Mouse (Mus musculus) adipocyte (in vitro differentiated cells): ENCODE measurements around the gene Gm21992.

Experiments
- DNase-seq: peaks from one replicate; pipeline ENCODE4 v3.0.0-alpha.2; 2016; ENCODE audit warnings: low spot score

Gm21992 gene

DNA sequence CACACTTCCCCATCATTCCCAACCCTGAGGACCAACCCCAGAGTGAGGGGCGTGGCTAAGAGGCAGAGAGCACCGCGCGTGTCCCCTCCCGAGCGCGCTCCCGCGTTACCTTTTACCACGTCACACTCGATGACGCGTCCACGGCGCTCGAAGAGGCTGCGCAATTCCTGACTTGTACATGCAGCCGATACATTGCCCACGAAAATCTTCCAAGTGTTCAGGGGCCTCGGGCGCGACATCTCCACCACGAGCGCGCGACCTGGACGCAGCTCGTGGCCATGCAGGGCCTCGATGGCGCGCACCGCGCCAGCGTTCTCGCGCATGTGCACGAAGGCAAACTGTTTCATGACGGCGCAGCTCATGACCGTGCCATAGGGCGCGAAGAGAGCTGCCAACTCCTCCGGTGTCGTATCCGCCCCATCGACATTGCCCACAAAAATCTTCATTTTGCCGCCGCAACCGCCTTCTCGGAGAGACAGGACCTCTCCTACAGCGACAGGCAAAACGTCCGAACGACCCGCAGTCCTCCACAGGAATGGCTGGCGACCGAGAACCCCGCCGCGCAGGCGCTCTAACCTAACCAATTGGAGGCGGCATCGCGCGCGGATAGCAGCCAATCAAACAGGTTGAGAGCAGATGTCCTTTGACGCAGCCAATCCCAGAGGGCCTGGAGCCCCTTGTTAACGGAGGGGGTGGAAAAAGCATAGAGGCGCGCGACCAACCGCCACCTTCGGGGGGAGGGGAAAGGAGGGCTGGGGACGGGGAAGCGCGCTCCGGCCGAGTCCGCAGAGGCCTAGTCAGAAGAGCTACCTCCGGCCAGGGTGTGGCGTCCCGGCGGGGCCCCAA is at the start of gene Gm21992, which contains the start of gene Rbm14:
Gm21992 (minus strand) TSS at position 550 of the 846 bp plus-strand sequence.
Rbm14 (minus strand) TSS at position 572 of the 846 bp plus-strand sequence.
- peak; percentile 100 for DNase-seq

DNA sequence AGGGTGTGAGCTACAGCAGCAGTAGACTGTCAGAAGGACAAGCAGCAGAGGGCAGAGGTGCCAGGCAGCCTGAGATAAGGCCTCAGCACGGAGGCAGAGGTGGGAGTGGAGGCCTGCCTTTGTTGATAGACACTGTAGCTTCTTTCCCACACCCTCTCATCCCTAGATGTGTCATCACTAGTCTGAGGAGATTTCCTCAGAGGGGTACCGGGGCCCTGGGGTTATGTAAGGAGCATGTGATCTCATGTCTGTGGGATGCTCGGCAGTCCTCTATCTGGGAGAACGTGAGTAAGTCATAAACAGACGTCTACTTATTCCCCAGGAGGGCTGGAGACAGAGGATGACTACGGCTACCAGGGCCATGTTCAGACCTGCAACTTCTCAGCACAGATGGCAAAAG is 47.7 kb upstream of the Gm21992 start:
- DNase-seq: no peak

DNA sequence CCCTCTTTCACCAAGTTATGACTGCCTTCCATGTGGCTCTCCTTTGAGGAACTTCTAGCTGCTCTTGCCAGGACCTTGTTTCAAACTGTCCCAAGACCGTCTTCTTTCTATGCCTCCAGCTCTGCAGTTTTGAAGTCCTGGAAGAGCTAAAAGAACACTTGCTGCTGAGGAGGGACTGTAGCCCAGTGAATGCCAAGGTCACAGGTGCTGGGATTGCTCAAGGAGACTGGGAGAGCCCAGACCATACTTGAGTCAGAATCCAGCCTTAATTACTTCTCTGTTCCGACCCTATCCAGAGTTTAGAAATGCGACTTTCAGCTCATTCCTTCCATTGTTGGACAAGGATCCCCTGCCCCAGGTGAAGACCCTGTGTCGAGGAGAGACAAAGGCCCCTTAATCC is 44.5 kb upstream of the Gm21992 start:
- DNase-seq: no peak

DNA sequence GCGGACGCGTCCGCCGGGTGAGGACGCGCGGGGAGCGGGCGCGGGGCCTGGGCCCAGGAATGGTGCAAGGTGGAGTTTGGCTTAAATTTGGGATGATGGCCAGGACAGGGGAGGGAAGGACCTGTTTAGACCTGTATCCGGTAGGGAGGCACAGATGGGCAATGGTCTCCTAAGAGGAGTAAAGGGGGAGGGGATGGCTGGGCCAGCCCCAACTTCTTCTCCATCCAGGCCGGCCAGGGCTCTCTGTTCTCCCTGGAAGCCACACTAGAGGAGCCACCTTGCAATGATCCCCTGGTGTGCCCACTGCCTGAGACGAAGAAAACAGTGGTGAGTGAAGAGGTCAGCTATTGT is 44.0 kb upstream of the Gm21992 start:
- no peak for DNase-seq

DNA sequence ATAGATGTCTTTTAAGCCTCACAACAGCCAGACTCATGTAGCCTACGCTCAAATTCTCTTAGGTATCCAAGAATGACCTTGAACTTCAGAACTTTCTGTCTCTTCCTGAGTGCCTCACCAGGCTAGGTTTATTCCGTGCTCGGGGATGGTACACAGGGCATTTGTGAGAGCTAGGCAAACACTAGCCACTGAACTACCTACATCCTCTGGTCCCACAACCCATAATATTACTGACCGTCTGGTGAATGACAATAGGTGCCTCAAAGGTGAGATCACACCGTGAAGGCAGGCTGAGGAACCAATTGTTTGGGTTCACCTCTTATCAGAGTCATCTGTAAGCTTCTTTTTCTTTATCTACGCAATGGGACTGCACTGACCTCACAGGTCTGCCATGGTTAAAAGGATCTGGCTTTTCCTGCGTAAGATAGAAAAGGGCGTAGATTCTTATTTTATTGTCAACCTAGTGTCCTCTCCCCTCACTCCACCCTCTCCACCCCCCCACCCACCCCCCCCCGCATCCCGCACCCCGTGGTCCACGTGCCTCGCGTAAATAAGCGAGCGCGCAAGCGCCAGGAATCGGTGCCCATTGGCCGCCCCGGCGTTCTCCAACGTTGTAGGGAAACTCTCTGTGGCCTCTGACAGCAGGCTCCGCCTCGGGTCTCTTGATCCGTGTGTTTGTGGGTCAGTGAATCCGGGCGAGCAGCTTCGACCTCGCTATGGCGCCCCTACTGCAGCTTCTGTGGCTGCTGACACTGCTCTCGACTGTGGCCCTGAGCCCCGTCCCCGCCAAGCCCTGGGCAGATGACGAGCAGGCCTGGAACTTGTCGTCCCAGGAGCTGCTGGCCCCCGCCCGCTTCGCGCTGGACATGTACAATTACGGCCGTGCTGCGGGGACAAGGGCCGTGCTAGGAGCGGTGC is 43.4 kb upstream of the Gm21992 start, which contains the start of gene Ctsf:
Ctsf (plus strand) TSS at position 579 of the 918 bp plus-strand sequence.
- no peak for DNase-seq

DNA sequence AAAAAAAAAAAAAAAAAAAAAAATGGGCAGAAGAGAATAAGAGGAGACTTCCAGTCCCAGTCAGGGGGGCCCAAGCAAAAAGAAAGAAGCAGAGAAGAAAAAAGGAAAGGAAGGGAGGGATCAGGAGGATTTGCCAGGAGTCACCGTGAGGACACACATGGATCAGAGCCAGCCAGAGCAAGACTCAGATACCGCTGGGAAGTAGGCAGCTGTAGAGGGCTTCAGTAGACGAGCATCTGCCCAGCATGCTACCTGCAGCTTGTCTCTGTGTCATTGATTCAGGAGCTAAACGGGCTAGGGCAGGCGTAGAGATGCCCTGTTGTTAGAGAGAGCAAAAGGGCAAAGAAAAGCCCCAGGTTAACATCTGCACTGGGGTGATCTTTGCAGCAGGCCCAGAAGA is 38.9 kb upstream of the Gm21992 start:
- DNase-seq: no peak

DNA sequence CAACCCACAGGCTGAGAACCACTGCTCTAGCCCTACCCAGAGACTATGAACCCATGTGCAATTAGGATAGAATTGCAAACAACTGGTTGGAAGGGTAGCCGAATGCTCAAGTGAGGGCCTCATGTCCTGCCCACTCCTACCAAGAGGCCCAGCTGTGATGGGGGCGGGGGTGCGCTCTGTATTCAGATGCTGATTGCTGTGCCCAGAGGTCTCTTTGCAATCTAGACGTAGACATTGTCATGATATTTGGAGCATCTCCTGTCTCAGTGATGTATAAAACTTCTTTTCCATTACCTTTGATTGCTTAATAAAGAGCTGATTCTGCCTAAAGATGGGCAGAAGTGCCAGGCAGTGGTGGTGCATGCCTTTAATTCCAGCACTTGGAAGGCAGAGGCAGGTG is 38.4 kb upstream of the Gm21992 start:
- no peak for DNase-seq

DNA sequence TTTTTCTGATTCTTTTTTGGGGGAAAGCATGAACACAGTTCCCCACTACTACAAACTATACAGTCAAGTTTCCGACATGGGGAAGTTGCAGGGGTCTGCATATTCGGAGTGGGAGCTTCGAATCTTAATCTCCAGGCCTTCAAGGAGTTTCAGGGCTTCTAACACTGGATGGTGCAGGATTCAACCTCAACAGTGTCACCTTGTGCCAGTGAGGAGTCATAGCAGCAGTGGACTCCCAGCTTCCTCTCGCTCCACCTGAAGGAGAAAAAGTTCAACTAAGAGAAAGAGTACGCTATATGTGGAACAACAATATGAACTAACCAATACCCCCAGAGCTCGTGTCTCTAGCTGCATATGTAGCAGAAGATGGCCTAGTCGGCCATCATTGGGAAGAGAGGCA is 36.1 kb upstream of the Gm21992 start:
- DNase-seq: peak; percentile 69

DNA sequence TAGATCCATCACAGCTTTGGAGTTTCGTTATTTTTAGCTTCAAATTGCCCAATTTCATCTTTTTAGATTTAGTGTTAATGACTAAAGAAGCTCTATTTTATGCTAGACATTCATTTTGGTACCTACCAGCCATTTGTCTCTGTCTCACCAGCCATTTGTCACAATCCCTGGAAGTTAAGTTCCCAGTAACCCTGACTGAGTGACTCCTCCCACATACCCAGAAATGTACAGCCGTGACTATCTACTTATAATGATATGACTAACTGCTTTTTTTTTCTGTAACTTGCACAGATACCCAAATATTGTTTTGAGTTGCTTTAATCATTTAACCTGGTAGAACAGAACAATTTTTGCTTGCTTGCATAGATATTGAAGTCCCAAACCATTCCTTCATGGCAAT is 34.4 kb upstream of the Gm21992 start:
- no peak for DNase-seq

DNA sequence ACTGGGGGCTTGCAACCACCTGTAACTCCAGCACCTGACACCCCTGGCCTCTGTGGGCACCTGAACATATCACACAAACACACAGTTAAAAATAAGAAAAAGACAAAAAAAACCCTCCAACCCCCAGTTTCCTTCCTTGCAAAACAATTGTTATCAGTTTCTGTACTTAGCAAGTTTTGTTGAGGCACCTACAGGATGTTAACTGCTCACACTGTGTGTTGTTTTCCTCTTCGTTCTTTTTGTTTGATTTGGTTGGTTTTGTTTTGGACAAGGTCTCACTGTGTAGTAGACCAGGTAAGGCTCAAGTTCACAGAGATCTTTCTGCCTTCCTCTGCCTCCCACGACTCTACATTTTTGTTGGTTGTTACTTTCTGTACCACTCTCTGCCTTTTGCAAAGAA is 31.2 kb upstream of the Gm21992 start:
- no peak for DNase-seq

DNA sequence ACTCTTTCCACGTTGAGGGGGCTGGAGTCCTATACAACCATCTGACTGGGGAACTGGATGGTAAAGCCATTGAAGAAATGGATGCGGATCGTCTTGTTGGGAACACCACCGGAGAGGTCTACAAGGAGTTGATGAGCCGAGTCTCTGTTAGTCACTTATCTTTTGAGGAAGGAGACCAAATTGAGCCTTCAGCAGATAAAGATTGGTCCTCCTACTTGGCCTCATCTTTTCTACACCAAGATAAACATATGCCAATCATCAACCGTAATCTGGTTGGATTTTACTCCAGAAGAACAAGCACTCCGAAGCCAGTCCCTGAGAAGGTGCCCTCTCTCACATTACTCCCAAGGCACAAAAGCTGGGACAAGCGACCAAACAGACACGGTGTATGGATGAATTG is 29.4 kb upstream of the Gm21992 start:
- no peak for DNase-seq

DNA sequence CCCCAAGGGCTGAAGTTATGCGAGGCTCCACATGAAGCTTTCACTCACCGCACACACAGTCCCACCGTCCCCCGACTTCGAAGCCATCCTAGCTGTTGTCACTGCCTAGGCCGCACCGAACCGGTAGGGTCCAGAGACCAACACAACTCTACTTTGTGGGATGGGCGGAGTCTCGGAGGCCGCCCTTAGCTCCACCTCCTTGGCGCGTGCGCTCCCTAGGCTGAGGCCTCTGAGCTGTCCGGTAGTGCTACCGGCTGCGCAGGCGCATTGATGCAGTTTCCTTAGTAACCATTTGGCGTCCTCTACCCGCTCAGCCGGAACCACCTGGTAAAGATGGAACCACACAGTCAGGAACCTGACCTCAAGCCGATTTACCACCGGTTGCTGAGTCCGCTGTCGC is 27.7 kb upstream of the Gm21992 start, which contains the start of the genes Ccs and Ccdc87:
Ccs (minus strand) TSS at position 184 of the 400 bp plus-strand sequence.
Ccdc87 (plus strand) TSS at position 218 of the 400 bp plus-strand sequence.
- peak; percentile 99 for DNase-seq

DNA sequence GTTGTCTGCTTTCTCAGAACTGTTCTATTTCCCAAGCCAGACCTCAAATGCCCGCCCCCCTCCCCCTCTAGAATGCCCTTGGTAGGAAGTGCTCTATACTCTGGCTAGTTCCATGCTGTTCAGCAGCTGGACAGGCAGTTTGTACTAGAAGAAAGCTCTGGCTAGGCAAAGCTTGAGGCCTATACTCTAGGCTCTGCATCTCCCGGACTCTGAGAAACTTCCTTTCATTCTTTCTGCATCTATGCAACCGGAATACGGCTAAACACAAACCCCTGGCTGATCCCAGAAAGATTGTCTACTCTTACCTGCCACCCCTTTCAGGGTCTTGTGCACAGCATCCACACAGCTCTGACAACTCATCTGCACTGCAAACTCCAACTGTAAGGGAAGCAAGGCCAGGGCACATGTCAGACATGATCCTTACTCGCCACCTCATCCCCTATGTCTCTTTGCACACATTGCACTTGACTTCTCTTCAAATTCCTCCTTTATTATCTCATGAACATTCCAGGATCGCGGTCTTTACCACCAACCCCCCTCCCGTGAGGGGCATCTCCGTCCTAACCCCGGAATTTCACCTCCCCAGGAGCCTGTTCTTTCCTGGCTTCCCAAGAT is 27.2 kb upstream of the Gm21992 start:
- DNase-seq: peak; percentile 50

DNA sequence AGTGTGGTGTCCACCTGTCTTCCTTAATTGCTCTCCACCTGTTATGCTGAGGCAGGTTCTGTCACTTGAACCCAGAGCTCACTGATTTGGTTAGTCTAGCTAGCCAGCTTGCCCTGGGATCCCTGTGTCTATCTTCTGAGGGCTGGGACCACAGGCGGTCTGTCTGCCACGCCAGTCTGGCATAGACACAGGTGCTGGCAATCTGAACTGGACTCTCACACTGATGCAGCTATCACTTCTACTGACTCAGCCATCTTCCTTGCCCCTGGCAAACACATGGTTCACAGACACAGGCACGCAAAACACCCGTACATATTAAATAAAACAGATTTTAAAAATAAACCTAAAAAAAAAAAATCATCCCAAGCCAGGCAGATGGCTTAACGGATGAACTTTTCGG is 25.6 kb upstream of the Gm21992 start:
- no peak for DNase-seq

DNA sequence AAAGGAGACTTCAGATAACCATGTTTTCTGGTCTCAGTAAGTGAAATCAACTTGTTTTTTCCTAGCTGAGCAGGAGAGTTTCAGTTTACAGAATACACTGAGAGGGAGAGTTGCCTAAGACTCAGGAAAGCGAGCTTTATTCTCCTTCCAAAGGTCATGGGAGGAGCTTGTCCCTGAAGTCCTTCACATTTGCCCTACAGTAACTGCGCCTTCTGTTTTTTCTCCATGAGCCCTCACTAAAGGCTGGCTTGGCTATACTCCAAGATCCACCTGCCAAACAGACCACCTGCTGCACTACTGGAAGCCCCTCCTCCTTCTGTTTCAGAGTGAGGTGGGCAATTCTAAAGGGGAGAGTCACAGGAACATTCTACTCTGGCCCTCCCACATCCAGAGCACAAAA is 24.7 kb upstream of the Gm21992 start:
- peak; percentile 55 for DNase-seq

DNA sequence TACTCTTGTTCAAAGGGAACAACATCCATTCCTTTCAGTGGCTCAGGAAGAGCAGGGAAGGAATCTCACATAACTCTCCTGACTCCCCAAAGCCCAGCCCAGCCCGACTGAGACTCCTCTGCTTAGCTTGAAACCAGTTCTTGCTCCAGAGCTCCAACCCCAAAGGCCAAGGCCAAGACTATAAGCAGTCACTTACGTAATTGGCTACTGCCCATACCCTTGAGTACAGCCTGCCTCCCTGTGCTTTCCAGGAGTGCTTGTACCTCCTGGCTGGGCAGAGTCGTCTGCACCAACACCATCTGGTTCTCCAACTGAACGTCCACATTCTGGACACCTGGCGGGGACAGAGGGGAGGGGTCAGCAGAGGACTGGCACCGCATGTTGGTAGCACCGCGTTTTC is 22.6 kb upstream of the Gm21992 start:
- peak; percentile 55 for DNase-seq

DNA sequence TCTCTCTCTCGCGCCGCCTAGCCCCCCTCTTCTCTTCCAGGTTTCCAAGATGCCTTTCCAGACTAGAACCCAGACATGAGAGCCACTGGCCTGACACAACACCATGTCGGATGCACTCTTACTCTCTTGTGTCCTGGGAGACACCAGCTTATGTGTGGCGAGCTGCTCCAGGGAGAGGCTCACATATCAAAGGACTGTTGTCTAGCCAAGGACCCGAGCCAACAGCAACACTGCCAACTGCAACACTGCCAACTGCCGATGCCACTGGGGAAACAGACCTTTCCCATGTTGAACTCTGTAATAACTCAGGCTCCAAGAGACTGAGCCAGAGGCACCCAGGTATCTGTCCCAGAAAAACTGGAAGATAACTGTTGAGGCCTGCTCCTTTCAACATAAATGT is 17.7 kb upstream of the Gm21992 start:
- peak; percentile 81 for DNase-seq

DNA sequence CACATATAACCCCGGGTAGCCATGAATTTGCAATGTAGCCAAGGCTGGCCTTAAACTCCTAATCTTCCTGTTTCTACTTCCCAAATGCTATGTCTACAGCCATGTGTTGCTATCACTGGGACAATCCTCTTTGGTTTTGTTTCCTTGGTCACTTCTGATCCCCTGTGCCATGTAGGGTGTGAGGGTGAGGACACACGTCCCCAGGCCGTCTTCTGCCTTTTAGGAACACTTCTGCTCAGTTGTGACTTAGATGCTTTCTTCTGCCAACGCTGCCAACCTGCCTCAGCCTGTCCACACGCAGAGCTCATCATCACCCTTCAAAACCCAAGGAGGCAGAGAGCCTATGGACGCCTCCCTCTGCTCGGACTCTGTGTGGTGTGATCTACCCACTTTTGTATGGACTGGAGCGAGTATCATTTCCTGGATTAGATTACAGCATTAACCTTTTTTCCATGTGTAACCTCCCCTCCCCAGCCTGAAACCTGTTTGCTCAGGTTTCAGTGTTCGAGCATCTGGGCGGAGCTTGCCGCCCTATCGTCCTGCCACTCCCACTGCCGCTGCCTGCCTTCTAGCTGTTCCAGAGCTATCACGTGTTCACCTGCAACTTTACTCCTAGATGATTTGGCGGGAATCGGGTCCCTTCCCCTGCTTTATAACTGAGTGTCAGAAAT is 17.2 kb upstream of the Gm21992 start:
- no peak for DNase-seq

DNA sequence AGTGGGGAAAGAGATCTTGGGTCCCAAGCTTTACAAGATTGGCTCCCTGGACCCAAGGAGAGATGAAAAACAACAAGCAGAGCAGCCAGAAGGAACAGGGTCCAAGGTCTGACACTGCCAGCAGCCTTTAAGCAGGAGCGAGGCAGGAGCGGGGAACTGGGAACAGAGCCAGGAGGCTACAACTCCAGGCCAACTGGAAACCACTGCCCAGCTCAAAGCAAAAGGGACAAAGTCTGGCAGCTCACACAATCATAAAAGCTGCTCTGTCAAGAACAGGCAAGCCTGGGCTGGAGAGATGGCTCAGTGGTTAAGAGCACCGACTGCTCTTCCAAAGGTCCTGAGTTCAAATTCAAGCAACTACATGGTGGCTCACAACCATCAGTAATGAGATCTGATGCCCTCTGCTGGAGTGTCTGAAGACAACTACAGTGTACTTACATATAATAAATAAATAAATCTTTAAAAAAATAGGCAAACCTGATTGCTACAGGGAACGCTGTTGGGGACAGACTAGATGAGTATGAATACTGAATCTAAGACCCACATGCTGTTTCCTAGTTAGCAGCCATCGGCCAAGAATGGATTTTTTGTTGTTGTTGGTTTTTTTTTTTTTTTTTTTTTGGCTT is 9.4 kb upstream of the Gm21992 start:
- DNase-seq: peak; percentile 97

DNA sequence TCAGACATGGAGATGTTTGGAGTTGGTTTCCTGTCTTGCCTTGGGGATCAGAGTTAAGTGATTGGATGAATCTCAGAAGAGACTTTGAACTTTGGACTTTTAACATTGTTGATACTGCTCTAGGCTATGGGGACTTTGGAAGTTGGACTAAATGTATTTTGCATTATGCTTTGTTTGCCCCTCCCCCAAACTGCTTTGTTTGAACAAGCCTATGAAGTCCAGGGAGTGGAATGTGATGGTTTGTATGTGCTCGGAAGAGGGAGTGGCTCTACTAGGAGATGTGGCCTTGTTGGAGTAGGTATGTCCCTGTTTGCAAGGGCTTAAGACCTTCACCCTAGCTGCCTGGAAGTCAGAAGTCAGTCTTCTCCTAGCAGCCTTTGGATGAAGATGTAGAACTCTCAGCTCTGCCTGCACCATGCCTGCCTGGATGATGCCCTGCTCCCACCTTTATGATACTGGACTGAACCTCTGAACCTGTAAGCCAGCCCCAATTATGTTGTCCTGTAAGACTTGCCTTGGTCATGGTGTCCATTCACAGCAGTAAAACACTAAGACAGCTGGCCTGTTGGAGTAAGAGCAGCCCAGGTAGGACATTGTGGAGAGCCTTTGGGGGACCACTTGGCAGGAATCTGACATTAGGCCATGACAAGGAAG is 5.9 kb upstream of the Gm21992 start:
- DNase-seq: no peak

DNA sequence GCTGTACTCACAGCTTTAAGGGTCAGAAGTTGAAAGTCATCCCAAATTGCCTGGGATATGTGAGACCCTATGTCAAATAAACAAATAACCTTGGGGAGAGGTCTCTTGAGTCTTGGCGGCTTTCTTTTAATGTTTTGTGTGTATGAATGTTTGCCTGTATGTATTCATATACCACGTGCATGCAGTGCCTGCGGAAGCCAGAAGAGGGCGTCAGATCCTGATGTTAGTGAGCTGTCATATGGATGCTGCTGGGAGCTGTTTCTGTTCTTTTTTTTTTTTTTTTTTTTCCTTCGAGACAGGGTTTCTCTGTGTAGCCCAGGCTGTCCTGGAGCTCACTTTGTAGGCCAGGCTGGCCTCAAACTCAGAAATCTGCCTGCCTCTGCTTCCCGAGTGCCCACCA is 1.6 kb upstream of the Gm21992 start:
- no peak for DNase-seq
